Mouse (Mus musculus): ENCODE data around the gene Rgl2.
"Not testable (repeated sequence)": the region's sequence is repeated elsewhere in the genome, so short reads cannot be mapped to it uniquely, and the experiment has no call there.

The Rgl2 gene

GRCm38 (mm10) chr17:33948090-33948904, 19.0 kb downstream of the Rgl2 start:
- no peak for DNase-seq (ENCODE audit: low spot score in 2 of 2)

- DNase-seq (ENCODE audit: low spot score in 2 of 2): no peak
Measured at GRCm38 (mm10) chr17:33948905-33949537, 19.7 kb downstream of the Rgl2 start.

- no peak for DNase-seq (ENCODE audit: low spot score in 2 of 2)
Measured at GRCm38 (mm10) chr17:33950131-33950625, 20.8 kb downstream of the Rgl2 start.

GRCm38 (mm10) chr17:33951021-33951946, 21.9 kb downstream of the Rgl2 start, which contains the start of gene B3galt4:
B3galt4 (minus strand) TSS chr17:33951488.
- DNase-seq (ENCODE audit: low spot score in 2 of 2): peak; percentile 57 to 66

- DNase-seq (ENCODE audit: low spot score in 2 of 2): not testable (repeated sequence)
Measured at GRCm38 (mm10) chr17:33952015-33952414, 22.7 kb downstream of the Rgl2 start.

GRCm38 (mm10) chr17:33952879-33953278, 23.5 kb downstream of the Rgl2 start:
- no peak for DNase-seq (ENCODE audit: low spot score in 2 of 2)

GRCm38 (mm10) chr17:33953310-33953709, 24.0 kb downstream of the Rgl2 start:
- no peak for DNase-seq (ENCODE audit: low spot score in 2 of 2)

GRCm38 (mm10) chr17:33953961-33954565, 24.7 kb downstream of the Rgl2 start:
- DNase-seq (ENCODE audit: low spot score in 2 of 2): no peak

- peak in 1 of 2 experiments; percentile 37 for DNase-seq (ENCODE audit: low spot score in 2 of 2)
Measured at GRCm38 (mm10) chr17:33954646-33955554, 25.6 kb downstream of the Rgl2 start.

- DNase-seq (ENCODE audit: low spot score in 2 of 2): peak; percentile 87 to 95
Measured at GRCm38 (mm10) chr17:33955555-33956214, 26.3 kb downstream of the Rgl2 start, which contains the start of the genes Vps52 and Rps18. Vps52 (plus strand) TSS chr17:33955812. Rps18 (minus strand) TSS chr17:33956001.

- DNase-seq (ENCODE audit: low spot score in 2 of 2): no peak
Measured at GRCm38 (mm10) chr17:33956336-33956735, 27.0 kb downstream of the Rgl2 start.

- DNase-seq (ENCODE audit: low spot score in 2 of 2): no peak
Measured at GRCm38 (mm10) chr17:33957493-33957892, 28.1 kb downstream of the Rgl2 start.

GRCm38 (mm10) chr17:33958451-33958850, 29.1 kb downstream of the Rgl2 start:
- no peak for DNase-seq (ENCODE audit: low spot score in 2 of 2)

- no peak for DNase-seq (ENCODE audit: low spot score in 2 of 2)
Measured at GRCm38 (mm10) chr17:33959135-33959534, 29.8 kb downstream of the Rgl2 start.

- DNase-seq (ENCODE audit: low spot score in 2 of 2): no peak
Measured at GRCm38 (mm10) chr17:33959948-33960347, 30.6 kb downstream of the Rgl2 start.

GRCm38 (mm10) chr17:33962876-33963275, 33.5 kb downstream of the Rgl2 start:
- DNase-seq (ENCODE audit: low spot score in 2 of 2): no peak

- DNase-seq (ENCODE audit: low spot score in 2 of 2): no peak
Measured at GRCm38 (mm10) chr17:33965082-33965845, 35.9 kb downstream of the Rgl2 start.

- no peak for DNase-seq (ENCODE audit: low spot score in 2 of 2)
Measured at GRCm38 (mm10) chr17:33965846-33966550, 36.7 kb downstream of the Rgl2 start.
